Mouse (Mus musculus): Measurements from ENCODE around the gene Ptger2. TPM values are rescaled to one million over a fixed set of nuclear protein-coding genes. Genes with fewer than 3 reads are reported as not detected.
"Not testable (repeated sequence)": the region's sequence is repeated elsewhere in the genome, so short reads cannot be mapped to it uniquely, and the experiment has no call there.

Gene Ptger2
- polyA plus RNA-seq (2017; shearing (Covaris generic)), result 10 to 100 TPM; 38.8 to 88.6 (median 61.0) TPM

DNA sequence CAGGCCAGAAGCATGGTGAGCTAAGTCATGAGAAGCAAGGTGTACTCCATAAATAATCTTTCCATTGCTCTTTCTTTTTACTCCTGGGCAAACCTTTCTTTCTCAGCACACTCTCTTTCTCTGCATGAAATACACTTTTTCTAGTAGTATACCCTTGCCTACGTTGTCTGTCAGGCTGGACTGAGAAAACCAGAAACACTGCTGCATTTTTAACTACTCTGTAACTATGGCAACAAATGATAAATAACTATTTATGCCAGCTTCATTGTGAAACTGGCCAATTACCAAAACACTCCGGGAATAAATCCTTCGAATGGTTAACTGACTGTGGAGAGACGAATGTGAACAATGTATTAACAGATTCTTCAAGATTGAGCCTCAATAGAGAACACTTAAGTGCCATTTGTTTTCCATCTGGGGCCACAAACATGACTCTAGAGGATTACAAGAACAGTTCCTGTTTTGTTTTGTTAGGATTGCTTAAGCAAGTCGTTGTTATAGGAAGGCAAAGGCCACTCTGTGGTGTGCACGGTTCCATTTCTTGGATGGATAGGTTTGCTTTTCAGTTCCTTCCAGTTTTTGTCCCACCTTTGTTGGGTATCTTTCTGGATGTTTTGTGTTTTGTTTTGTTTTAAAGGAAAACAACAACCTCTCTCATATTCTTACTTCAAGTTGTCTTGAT lies at the start of gene Ptger2:
TSS of gene Ptger2 (plus strand) at position 522 of the 682 bp plus-strand sequence.
- not testable (repeated sequence) for ATAC-seq

GRCm38 (mm10) chr14:44960746-44961145 lies 27.2 kb upstream of the Ptger2 start:
- no peak for ATAC-seq

- ATAC-seq, result peak; percentile 63
Measured at GRCm38 (mm10) chr14:44977278-44977677, 10.7 kb upstream of the Ptger2 start.

DNA sequence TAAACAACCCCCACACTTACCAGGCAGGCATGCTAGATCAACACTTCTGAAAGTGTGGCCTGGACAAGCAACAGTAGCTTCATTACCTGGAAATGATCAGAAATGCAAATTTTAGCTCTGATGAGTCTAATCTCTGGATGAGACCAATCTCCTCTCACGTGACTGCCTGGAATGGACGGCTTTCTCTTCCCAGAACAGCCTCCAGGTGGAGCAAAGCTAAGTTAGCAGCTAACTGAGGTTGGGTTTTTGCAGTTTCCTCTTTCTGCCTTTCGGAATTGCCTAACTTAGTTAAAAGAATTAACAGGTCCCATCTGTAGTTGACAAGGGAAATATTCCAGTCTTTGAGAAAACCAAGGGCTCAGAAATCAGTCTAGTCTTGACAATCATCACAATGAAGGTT lies 8.1 kb upstream of the Ptger2 start:
- ATAC-seq, result no peak

- peak; percentile 69 for ATAC-seq
Measured at GRCm38 (mm10) chr14:44981490-44981889, 6.5 kb upstream of the Ptger2 start.

- no peak for ATAC-seq
Measured at GRCm38 (mm10) chr14:44984106-44984505, 3.9 kb upstream of the Ptger2 start.

- ATAC-seq, result no peak
Measured at GRCm38 (mm10) chr14:44986248-44986647, 1.7 kb upstream of the Ptger2 start.

DNA sequence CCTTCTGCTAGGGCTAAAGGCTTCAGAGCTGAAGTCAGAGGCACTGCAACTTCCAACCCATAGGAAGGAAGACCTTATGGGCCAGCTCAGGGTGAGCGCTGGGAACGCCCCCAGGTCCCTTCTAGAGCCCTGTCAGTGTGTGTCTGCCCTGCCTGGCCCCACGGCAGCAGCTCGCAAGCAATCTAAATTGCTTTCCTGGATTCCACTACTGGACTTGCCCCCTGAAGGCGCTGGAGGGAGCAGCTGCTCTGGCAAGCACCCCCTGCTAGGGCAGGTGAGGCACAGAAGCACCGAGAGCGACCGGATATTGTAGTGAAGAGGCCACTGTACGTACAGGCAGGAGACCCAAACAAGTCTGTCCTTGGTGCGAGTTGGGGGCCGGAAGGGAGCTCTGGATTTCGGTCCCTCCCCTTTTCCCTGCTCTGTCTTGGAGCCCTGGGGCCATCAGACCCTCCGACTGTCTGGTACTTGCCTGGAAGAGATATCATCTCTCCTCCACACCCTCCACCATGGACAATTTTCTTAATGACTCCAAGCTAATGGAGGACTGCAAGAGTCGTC lies 541 bp downstream of the Ptger2 start:
- ATAC-seq, result peak; percentile 74

GRCm38 (mm10) chr14:44989017-44989721 lies 1.2 kb downstream of the Ptger2 start:
- peak; percentile 4 for ATAC-seq

DNA sequence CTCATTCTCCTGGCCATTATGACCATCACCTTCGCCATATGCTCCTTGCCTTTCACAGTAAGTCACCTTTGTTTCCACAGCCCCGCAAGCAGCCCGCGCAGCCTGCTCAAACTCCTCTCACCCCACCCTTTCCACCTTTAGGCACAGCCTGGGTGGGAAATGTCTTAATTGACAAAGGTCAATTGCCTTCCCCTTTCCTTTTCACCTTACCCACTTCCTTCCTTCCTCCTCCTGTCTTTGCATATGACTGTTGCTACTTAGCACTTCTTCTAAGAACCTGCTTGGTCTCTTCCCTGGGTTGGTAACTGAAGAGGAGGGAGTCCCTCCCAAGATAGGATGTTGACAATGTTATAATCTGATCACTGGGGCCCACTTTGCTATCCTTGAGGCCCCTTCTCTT lies 1.8 kb downstream of the Ptger2 start:
- ATAC-seq, result peak; percentile 43

DNA sequence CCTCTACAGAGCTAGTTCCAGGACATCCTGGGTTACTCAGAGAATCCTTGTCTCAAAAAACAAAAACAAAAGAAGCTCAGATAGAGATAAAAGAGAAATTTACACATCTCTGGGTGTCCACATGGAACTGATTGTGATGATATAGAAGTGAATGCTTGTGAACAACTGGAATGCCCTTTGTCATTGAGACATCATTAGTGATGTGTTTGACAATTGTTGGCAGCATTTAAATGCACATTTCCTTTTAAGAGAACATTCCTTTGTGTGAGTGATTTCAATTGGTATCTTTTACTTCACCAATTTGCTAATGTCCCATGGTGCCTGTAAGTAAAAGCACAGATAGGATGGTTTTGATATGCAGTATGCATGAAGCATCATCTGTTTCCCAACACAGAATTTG lies 6.3 kb downstream of the Ptger2 start:
- no peak for ATAC-seq

- ATAC-seq, result no peak
Measured at GRCm38 (mm10) chr14:45000086-45000769, 12.2 kb downstream of the Ptger2 start.

DNA sequence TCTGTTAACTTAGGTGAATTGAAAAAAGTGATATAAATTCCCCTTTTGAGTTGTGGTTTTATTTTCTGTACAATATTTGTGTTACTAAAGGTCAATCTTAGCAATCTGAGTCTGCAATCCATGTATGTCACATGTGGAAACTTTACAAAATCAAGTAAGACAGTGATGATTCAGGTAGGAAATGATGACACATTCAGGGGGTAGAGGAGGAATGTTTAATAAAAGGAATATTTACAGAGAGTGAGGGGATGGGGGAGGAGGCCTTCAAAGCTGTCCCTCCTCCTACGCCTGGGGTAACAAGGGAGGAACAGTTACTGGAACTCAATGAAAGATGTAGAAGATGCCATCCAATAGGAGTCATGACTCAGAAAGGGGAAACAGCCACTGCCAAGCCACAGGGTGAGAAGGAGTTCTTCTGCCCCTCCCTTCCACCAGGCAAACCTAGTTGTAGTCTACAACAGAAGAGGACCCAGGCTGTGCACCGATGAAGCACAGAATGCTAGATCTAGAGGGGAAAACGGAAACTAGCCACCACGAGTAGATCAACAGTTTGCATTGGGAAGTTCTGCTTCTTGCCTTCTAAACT lies 17.8 kb downstream of the Ptger2 start:
- peak; percentile 68 for ATAC-seq

GRCm38 (mm10) chr14:45009242-45009641 lies 21.2 kb downstream of the Ptger2 start:
- peak; percentile 12 for ATAC-seq

- ATAC-seq, result no peak
Measured at GRCm38 (mm10) chr14:45011260-45011659, 23.3 kb downstream of the Ptger2 start.

- no peak for ATAC-seq
Measured at GRCm38 (mm10) chr14:45011671-45012070, 23.7 kb downstream of the Ptger2 start.

- no peak for ATAC-seq
Measured at GRCm38 (mm10) chr14:45021551-45021950, 33.6 kb downstream of the Ptger2 start.

GRCm38 (mm10) chr14:45034293-45034692 lies 46.3 kb downstream of the Ptger2 start:
- ATAC-seq, result peak; percentile 48

- ATAC-seq, result no peak
Measured at GRCm38 (mm10) chr14:45036579-45036978, 48.6 kb downstream of the Ptger2 start.

- peak; percentile 38 for ATAC-seq
Measured at GRCm38 (mm10) chr14:45038052-45038451, 50.1 kb downstream of the Ptger2 start.

DNA sequence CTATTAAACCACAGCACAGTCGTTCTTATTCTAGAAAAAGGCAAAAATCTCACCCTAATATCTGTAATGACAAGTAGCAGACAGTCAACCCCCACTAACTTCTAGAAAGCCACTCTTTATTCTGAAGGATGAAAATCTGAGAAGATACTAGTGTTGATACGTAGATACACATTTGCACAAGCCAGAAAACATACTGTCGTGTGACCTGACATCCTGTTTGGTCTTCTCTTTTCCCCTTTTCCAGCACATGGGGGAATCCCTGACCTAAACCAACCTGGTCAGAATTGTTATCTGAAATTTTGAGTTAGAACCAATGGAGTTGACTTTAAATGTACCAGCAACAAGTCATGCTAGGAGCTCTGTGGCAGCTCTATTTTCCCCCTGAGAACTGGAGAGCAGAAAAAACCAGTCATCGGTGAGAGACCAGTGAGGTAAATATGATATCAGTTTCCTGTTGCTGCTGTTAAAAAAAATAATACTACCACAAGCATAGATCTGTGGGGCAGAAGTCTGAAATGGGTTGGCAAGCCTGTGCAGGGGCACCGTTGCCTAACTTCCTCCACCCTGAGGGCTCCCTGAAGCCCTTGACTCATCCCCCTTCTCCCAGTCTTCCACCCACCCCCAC lies 53.0 kb downstream of the Ptger2 start:
- ATAC-seq, result peak; percentile 77

DNA sequence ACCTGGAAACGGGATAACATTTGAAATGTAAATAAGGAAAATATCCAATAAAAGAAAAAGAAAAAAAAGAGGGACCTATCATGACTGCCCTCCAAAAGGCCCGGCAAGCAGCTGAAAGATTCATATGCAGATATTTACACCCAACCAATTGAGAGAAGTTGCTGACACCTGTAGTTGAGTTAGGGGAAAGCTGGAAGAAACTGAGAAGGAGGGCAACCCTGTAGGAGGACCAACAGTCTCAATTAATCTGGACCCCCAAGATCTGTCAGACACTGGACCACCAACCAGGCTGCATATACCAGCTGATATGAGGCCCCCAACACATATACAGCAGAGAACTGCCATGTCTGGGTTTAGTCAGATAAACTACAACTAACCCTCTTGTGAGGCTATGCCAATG lies 60.1 kb downstream of the Ptger2 start:
- no peak for ATAC-seq

Data from inflammation-experienced regulatory T-cells, adult 6 months (primary cell).